Mouse (Mus musculus): Measurements from ENCODE around the gene Dst.

- TF ChIP-seq CTCF (IDR thresholded peaks at IDR 0.05) (no peak), POLR2A (IDR thresholded peaks at IDR 0.05; ENCODE audit: insufficient read depth, low read depth, low read length) (no peak), EP300 (IDR thresholded peaks at IDR 0.05; ENCODE audit: insufficient read depth, low read depth, low read length) (no peak)
Observed at GRCm38 (mm10) chr1:33996105-33996887, 88.3 kb downstream of the Dst start.
